Mouse (Mus musculus): Measurements from ENCODE around the gene Fig4.
A peak's percentile ranks its signal among the peaks of the same experiment; 100 is the strongest.

The Fig4 gene

DNA sequence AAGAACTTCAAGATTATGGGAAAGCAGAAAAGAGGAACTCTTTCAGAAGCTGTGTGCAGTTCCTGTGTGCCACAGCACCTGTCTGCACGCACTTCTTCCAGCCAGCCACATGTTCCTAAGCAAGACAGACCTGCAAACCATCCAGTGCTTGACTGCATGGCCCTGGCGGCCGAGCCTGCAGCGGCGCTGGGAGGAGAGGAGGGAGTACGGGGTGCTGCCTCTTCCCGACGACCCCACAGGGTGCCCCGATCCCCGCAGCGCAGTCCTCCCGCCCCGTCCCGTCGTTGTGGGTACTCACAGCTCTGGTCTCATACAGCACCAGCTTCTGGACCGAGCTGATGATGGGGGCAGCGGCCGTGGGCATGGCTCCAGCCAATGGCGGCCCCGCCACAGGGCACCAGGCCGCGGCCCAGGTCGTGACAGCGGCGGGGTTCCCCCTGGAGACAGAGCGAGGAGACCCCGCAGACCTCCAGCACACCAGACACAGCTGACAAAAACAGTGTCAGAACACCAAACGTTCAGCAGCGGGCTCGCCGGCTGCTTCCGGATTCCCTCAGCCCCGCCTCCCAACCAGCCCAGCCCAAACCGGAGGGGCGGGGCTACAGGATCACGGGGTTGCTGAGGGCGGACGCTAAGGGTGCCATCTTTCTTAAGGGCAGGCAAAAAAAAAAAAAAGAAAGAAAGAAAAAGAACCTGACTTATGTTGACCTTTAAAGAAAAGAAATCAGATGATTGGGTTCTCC, at the start of gene Fig4:
Gene Fig4 (minus strand): TSS at position 572 of the 743 bp plus-strand sequence.
- peak; percentile 89 for DNase-seq

DNA sequence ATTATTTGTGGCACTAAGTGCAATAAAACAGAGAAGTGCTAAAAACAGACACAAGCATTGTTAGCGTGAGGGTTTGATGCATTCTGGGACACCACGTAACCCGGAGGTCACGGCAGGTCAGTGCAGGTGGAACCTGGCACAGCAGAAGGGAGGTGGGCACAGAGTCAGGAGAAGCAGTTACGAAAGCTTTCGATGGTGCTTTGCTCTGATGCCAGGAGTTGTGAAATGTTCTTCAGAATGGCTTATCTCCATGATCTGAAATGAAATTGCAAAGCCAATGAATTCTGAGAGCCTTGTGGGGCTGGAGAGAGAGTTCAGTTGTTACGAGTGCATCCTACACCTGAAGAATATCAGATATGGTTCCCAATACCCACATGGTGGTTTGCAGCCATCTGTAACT, 38.3 kb upstream of the Fig4 start:
- peak; percentile 55 for DNase-seq

DNA sequence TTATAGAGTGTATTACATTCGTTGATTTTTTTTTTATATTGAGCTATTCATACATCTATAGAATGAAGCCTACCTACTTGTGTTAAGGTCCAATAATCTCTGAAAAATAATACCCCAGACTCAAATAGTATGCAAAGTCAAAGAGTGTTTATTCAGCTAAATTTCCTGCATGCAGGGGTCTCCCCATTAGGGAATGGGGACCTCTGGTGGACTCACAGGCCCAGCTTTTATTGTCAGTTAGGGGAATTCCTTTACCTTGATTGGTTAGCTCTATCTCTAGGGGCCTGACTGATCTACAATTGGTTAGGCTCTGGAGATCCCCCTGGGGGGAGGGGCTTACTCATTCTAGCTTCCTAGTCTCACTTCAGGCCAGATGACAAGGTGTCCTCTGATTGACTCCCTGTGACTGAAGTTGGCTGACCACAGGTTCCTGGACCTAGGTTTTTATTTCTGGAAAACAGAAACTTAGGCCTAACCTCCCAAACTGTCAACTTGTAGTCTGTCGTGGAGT, 29.5 kb upstream of the Fig4 start:
- DNase-seq = no peak

DNA sequence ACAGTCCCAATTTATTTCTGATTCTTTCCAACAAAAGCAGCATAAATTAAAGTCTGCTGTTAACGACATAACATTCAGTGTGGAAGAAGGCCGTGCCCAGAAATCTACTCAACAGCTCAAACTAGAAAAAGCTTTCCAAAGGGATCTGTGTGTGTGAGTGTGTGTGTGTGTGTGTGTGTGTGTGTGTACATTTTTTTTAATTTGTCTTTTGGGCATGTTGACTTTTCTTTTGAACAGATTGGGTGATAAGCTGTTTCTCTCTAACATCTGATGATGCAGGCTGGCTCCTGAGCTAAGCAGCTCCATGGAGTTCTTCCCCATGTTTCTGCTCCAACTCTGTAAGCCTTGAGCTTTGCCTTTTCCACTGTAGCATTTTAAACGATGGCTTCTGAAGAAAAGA, 12.8 kb upstream of the Fig4 start:
- DNase-seq = no peak

DNA sequence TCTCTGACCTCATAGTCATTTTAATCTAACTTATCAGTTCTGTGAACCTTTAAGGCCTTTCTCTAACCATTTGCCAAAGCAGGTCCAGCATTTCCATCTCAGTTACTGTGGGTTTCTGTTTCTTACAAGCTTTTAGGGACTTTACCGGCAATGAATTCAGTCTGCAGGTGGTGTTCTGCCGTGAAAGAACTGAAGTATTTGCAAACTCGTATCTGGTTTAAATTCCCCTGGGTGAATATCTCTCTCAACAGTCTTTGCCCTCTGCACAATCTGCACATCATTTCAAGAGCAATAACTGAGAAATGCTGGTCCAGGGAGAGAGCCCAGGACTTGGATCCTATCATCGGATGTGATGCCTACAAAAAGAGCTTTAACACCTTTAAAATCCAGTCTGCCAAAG, 5.1 kb upstream of the Fig4 start:
- no peak for DNase-seq

DNA sequence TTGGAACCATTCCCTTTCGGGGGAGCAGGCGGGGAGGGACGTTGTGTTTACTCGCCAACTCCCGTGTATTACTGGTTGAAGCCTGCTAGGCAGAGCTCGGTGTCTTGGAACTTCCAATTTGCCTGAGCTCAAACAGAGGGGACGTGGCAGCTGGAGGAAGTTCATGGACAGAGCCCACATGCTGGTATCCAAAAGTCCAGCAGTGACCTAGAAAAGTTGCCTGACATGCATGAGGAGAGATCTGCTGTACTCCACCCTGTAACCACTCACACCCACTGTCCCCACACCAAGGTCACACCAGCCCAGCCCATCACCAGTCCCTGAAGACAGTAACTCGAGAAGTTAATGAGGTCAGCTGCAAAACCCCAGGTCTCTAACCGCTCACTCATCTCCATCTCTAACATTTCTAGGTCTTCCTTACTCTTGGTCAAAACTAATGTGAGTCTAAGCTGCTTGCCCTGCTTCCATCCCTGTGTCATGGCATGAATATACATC, 1.9 kb upstream of the Fig4 start:
- no peak for DNase-seq

DNA sequence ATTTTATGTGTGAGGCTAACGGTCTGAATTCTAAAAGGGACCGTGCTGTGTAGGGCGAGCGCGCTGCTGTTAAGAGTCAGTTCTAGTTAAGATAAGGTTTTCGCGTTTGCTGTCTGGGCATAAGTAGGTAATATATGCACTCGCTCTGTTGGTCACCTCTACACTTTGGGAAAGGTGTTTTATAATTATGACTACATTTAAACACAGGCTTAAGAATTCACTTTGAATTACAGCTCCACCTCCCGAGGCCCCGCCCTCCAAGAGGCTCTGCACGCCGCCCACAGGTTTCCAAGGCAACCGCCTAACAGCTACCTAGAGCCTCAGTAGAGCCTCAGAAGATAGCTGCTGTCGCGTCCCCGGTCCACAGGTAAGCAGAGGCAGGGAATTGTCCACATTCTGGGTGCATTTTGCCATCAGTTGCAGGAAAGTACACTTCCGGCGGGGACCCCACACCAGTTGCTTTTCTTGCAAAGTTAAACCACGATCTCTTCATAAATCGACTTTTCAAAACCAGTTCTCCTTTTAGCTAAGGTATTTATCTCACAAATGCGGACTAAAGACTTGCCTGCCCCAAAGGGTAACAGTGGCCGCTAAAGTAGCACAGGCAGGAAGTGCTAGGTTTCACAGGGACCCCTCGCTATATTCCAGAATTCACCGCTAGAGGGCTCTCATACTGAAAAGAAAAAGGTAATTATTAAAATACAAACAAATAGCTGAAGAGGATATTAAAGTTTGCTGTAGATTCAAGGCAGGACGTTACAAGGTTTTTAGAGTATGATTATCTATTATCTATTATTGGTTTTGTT, 782 bp upstream of the Fig4 start, which contains the start of gene Ak9:
Gene Ak9 (plus strand): TSS at position 342 of the 806 bp plus-strand sequence.
- peak; percentile 89 for DNase-seq

DNA sequence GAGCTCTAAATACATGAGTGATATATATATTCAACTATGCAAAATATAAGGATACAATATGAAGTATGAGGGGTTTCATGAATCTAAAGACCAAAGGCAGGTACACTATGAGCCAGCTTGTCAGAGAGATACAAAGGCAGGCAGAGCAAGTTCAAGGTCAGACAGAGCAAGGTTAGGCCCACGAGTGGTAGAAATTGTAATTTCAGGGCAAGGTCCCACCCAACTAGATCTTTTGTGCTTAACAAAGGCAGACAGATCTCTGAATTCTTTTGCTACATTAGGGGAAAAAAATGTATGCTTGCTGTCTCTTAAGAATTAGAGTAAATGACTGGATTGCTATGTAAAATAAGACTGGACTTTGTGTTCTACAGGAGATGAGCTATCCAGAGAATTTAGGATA, 2.9 kb downstream of the Fig4 start:
- DNase-seq = no peak

DNA sequence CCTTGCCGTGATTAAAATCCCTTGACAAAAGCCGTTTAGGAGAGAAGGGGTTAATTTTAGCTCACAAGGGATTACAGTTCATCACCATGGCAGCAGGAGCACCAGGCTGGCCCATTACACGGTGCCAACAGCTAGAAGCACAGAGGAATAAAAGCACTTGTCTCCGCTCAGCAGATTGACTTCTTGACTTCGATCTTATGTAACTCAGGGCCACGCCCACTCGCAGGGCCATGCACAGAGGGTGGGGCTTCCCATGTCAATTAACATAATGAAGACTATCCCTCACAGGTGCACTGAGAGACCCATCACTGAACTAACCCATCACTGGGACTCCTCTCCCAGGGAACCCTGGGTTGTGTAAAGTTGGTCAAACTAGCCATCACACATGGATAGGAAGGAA, 7.9 kb downstream of the Fig4 start:
- peak; percentile 13 for DNase-seq

DNA sequence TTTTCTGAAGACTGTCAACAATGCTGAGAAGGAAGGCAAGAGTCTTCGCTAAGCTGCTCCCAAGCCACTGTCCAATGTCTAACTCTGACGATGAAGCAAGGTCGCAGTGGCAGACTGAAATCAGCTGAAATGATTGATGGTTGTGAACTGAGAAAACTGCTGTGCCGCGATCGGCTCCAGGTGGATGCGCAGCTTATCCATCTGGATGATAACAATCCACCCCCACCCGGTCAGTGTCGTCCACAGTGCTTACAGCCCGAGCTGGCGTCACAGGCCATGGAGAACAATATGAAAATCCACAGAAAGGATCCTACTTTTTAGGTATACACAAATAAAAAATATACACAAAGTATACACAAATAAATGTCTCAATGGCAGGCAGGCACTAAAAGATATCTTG, 8.3 kb downstream of the Fig4 start:
- no peak for DNase-seq

DNA sequence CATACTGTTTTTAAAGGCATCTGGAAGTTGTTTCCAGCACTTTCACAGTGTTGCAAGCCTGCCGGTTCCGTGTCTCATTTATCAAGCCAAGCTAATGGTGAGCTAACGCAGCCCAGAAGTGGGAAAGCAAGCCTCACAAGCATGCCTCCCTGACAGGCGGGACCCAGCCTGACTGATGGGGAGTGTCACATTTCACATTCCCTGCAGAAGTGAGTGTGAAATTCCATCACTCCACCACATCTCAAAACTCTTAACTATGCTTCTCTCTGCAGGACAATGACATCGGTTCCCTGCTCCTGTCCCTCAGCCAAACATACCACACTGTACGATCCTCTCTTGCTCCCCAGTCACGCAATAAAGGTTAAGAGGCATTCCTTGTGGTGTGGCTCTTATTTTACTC, 10.0 kb downstream of the Fig4 start:
- peak; percentile 28 for DNase-seq

DNA sequence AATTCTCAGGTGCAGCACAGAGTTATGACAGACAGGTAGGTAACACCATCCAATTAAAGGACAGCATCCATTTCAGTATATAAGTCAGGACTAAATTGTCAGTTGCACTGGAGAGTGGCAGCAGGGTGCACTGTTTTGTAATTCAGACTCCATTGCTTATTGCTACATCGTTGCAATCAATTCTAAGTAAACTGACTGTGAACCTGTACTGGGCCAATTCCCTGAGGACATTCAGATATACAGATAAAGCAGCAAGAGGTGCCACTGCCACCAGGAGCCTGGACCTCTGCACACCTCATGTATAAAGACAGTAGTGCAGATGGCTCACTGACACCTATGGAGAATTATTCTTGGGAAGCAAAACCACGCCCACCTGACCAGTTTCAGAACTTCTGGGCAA, 12.0 kb downstream of the Fig4 start:
- no peak for DNase-seq

DNA sequence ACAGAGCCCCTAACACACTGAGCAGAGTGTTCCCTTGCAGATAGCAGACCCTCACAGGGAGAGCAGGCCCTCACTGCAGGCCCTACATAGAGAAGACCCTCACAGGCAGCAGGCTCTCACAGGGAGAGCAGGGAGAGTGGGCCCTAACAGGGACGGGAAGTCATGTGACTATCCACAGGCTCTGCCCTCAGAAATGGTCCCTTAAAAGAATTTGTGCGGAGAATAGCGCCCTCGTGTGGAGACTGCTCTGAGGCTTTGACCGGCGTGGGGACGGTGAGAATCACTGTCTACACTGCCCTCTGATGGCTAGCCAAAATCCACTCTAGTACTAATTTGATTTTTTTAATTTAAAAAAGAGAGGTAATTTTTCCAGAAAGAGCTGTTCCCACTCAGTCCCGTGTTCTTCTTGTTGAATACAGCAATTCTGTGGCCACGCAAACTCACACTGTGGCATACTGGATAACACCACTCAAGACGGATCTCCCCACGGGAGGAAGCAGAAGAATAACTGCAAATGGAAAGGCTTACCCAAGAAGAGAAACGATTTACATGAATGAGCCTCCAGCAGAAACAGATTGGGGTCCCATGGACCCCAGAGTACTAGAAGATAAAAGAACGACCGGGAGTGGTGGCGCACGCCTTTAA, 14.2 kb downstream of the Fig4 start:
- DNase-seq = peak; percentile 89

DNA sequence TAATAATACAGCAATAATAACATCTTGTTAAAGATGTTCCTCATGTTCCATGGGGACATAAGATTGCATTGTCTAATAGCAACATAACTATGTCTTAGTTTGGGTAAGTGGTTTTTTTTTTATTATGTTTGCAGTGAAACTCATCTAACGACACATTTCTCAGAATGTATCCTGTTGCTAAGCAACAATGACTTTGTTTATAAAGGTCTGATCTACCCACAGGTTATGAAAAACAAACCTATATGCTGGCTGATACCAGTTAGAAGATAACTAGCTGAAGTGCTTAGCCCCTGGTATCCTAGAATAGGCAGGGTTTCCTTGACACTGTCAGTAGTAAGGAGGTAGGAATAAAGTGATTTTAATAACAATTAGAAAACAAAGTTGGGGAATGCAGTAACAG, 15.0 kb downstream of the Fig4 start:
- DNase-seq = no peak

DNA sequence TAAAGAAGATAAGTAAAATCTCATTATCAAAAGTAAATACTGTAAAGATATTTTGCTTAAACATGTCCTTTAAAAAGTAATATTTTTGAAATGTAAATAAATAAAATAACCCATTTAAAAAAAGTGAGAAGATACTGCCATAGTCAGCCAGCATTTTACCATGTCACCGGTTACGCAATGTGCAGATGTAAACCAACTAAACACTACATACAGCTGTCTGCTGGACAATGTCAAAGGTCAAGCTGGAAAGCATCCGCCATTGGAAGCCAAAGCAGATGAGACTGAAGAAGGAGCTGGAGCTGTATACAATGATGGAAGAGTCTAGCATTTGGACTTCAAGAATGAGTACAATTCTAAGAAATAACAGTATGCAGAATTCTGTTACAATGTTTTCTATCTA, 15.4 kb downstream of the Fig4 start:
- DNase-seq = no peak

DNA sequence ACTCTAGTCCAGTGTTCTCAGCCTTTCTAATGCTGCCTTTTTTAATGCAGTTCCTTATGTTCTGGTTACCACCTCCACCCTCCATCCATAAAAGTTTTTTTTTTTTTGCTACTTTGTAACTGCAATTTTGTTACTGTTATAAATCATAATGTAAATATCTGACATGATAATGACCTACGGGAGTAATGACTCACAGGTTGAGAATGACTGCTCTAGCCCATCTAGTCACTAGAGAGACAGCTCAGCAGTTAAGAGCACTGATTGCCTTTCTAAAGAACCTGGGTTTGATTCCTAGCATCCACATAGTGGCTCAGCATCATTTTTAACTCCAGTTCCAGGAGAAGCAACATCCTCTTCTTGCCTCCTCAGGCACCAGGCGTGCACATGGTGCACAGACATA, 21.0 kb downstream of the Fig4 start:
- no peak for DNase-seq

DNA sequence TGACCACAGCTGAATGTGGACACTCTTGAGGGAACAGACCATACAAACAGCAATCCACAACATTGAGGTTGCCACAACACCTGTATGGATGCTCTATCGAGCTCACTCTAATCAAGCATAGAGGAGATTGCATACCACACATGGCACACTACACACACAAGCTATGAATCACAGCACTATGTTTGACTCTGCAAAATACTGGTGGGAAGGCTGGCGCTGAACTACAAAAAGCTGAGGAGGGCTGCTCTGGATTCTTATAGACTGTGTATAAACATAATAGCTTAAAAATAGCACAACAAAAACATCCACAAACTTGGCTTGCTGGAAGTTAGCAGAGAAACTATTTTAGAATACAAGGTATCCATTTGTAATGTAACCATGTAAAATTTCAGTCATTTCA, 22.3 kb downstream of the Fig4 start:
- no peak for DNase-seq

DNA sequence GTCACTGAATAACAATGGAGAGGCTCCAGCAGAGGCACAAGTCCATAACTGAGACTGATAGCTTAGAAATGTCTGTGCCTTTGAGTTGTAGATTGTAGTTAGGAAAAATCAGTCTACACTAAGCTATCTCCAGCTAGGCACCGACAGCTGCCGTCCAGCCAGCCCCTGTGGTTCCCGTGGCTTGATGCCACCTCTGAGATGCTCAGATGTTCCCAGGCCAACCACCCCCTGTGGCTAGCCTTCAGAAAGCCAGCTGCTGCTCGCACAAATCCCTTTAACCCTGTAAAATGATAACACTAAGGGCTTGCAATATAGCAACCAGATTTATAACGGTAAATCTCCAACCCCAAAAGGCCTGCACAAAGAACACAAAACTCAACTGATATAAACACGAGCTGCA, 22.9 kb downstream of the Fig4 start:
- DNase-seq = no peak

DNA sequence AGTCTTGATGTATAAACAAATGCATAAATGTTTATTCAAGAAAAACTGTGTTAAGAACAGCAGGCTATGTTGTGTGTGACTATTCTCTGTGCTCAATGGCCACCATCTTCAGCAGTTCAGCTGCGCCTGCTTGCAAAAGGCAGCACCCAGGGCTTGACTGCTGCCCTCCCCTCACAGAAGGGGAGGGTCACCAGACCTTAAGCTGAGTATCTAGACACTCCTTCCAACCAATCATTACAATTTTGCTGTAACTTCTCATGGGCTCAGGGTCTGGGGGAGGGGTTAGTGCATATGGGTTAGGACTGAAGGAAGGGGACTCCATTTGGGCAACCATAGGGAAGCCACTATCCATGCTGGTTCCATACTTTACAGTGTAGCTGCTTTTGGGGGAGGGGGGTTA, 24.3 kb downstream of the Fig4 start:
- DNase-seq = no peak

DNA sequence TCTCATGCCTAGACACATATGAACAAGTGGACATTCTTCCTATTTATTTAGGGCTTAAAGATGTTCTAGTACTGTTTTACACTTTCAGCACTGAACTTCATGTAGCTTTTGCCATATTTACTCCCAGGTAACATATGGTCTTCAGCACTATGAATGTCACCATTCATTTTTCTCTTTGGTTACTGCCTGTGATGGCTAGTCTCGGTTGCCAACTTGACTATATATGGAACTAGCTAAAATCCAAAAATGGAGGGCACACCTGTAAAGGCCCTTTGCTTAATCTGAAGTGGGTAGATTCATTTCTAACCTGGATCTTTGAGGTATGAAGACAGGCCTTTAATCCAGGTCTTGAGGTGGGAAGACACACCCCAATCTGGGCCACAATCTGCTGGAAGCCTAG, 28.2 kb downstream of the Fig4 start:
- no peak for DNase-seq

DNA sequence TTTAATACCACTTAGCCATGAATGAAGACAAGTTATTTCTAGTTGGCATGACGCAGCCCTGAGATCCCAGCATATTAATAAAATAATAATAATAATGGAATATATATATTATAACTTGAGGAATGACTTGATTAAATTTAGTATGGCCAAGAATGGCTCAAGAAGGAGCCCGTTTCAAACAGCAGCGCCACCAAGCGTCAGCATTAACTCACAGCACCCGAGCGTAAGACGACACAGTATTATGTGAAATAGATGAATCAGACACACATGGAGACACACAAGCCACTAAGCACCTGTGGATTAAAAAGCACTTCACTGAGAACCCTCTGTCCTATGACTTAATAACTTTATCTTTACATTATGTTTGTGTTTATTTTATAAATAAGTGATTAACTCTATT, 31.2 kb downstream of the Fig4 start:
- DNase-seq = peak; percentile 13

DNA sequence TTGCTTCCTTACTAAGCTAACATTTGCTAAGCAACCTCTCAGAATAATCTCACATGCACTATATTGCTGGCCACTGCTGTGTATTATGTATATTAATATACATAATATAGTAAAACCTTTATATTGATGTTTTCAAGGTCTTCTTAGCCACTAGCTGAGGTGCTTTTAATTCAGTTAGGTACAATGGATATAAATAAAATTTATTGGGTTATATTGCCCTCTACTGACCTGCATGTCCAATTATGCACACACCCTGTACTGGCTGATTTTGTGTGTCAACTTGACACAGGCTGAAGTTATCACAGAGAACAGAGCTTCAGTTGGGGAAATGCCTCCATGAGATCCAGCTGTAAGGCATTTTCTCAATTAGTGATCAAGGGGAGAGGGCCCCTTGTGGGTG, 41.2 kb downstream of the Fig4 start:
- DNase-seq = no peak

DNA sequence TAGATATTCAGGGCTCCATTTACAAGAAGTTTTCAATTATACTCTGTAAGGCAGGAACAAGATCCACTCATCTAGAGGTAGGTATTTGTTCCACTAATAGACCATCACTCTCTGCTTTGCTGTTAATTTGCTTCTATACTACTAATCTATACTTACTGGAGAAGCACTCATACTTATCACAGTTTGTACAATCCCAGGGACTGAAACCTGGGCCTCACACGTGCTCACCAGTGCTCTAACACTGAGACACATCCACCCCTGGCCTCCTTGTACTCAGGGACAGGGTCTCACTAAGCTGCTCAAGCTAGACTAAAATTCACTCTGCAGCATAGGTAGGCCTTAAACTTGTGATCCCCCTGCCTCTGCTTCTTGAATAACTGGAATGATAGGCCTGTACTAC, 41.8 kb downstream of the Fig4 start:
- no peak for DNase-seq

Measured in lung, postnatal 14 days (tissue).